Mouse (Mus musculus): ENCODE results near the gene Fars2.

DNA sequence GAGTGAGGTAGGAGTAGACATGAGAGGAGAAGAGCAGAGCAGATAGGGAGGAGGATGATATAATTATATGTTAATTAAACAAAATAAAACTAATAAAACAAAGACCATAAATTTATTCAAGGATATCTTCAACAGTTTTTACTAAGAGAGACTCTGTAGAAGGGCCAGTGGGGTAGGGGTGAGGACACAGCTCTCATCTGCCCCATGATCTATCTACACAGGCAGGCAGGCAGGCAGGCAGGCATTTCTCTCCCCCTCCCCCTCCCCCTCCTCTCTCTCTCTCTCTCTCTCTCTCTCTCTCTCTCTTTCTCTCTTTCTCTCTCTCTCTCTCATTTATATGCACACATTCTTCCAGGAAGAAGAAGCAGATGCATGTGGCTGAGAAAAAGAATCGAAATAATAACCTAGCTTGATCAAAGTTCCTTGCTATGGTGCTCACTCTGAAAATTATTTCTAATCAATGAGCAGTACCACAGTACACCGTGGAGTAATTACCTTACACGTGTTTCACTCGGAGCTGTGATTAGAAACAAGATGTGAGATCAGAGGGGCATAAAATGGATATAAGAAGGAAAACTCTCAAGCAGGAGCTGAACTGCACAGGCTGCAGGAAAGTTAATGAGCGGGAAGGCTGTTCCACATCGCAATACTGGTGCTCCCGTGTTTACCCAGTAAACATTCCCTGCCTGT is 312.4 kb downstream of the Fars2 start:
- no peak for TF ChIP-seq EP300 (IDR thresholded peaks at IDR 0.05; ENCODE audit: low read depth)
- TF ChIP-seq CTCF (IDR thresholded peaks at IDR 0.05; ENCODE audit: low read depth) = no peak

All from liver, postnatal 0 days (tissue).